Mouse (Mus musculus): ENCODE measurements around the gene Gltpd2.
"Not testable (repeated sequence)": the region's sequence is repeated elsewhere in the genome, so short reads cannot be mapped to it uniquely, and the experiment has no call there.

Gltpd2 gene

DNA sequence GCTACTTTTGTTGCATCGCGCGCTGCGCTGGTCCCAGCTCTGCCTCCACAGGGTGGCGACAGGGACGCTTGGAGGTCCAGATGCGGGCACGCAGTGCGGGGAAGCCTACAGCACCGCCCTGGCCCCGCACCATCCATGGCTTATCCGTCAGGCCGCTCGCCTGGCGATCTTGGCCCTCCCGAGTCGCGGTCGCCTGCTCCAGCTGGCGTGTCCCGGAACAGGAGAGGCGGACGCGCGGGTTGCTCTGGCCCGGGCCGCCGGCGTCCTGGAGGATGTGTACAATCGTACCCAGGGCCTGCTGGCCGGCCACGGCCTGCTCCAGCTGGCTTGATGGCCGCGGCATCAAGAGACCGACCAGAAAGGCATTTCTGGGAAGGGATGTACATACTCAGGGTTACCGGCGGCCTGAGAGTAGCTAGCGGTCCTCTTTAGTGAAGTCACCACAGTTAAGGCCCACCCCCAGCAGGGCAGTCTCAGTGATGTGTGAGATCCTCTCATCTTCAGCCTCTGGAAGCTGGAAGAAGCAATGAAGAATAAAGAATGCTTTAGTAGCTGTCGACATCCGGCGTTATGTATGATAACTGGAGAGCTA, 1.3 kb downstream of the Gltpd2 start:
- no peak for DNase-seq

DNA sequence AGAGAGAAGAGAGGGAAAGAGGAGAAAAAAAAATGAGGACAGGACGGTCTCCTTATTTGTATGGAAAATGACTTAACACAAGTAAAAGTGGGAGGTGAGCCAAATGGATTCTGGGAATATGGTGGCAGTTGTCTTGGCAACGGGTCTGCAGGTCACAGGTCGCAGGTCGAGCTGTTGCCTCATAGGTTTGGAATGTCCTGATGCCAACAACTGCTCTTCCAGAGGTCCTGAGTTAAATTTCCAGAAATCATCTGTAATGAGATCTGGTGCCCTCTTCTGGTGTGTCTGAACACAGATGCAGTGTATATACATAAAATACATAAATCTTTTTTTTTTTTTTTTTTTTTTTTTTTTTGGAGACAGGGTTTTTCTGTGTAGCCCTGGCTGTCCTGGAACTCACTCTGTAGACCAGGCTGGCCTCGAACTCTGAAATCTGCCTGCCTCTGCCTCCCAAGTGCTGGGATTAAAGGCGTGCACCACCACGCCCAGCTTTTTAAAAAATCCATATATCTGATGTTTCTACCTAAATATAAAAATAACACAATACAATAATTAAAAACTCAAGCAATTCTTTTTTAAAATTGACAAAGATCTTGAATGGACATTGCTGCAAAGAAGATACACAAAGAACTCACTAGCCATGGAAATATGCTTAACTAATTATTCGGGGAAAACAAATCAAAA, 4.5 kb downstream of the Gltpd2 start:
- DNase-seq: not testable (repeated sequence)

DNA sequence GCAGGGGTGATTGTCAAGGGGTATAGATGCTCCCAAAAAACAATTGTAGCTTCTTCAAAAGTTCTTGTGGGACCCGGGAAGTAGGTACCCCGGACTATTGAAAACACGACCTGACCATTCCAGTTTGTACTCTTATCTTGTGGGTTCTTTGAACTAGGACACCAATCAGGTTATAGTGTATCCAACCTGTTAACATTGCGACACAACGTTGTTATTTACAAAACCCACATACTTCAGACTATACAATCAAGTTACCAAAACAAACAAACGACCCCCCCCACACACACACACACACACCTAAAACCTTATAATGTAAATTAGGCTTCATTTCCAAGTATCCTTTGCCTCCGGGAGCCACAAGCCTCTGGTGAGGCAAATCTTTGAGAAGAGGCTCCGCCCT, 5.8 kb downstream of the Gltpd2 start:
- DNase-seq: no peak

DNA sequence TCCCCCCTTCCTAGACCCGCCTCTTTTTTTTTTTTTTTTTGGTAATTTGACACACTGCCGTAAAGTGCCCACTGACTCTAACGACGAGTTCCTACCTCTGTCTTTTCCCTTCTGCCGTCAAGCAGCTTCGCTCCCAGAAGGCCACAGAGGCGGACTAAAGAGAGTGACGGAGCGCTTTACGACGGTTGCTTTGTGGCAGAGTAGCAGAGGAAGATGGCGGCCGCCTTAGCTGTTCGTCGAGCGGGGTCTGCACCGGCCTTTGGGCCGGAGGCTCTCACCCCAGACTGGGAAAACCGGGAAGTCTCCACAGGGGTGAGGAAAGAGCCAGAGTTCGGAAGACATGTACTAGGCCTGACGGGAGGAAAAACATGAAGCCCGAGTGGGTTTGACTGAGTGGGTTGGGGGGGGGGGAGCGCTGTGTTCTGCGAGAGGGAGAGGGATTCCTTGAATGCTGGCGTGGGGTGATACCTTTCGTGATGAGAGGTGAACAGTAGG, 6.2 kb downstream of the Gltpd2 start, which contains the start of gene Psmb6:
Psmb6 (plus strand) TSS at position 184 of the 495 bp plus-strand sequence.
- DNase-seq: peak; percentile 96

DNA sequence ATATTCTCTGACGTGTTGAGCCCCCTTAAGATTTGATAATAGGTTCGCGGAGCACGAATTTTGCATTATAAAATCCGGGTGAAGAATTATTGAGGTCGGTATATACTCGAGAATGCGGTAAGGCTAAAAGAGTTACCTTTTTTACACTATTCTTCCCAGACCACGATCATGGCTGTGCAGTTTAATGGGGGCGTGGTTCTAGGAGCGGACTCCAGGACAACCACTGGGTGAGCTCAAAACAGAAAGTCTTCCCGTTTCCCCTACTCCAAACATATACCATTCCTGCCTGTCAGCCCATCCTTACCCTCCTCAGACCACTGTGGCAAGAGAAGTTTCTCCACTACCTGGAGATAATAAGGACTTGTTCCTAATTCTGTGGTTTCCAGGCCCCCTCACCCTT, 6.7 kb downstream of the Gltpd2 start:
- no peak for DNase-seq

DNA sequence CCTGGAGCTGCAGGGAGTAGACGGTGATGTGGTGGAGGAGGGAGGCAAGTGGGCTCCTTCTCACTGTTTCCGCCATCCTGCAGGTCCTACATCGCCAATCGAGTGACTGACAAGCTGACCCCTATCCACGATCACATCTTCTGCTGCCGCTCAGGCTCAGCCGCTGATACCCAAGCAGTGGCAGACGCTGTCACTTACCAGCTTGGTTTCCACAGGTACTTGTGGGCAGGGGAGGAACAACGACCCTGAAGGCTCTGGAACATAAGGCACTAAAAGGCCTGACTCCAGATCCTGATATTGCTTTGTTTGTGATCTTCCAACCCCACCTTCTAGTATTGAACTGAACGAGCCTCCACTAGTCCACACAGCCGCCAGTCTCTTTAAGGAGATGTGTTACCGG, 7.2 kb downstream of the Gltpd2 start:
- DNase-seq: no peak

DNA sequence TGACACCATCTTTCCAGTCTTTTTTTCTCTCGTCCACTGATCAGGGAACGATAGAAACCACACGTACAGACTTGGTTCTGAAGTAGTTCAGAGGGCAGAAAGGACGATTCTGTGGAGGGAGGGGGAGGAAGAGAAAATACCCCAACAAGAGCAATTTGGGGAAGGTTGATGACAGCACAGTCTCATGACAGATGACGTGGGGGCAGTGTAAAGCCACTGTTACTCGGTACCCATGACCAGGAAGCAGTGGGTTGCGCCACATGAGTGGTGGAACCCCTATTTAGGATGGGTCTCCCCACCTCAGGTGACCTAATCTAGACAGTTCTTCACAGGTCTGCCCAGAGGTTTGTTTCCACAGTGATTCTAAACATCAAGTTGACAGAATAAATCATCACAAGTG, 9.6 kb downstream of the Gltpd2 start:
- no peak for DNase-seq

DNA sequence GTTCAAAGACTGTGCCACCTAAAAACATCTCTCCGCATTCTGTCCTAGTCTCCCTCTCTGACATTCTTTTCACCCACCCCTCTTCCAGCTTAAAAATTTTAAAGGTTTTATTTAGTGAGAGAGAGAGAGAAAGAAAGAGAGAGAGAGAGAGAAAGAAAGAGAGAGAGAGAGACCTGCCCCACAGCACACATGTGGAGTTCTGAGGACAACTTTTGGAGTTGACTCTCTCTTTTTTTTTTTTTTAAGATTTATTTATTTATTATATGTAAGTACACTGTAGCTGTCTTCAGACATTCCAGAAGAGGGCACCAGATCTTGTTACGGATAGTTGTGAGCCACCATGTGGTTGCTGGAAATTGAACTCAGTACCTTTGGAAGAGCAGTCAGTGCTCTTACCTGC, 12.1 kb downstream of the Gltpd2 start:
- not testable (repeated sequence) for DNase-seq

DNA sequence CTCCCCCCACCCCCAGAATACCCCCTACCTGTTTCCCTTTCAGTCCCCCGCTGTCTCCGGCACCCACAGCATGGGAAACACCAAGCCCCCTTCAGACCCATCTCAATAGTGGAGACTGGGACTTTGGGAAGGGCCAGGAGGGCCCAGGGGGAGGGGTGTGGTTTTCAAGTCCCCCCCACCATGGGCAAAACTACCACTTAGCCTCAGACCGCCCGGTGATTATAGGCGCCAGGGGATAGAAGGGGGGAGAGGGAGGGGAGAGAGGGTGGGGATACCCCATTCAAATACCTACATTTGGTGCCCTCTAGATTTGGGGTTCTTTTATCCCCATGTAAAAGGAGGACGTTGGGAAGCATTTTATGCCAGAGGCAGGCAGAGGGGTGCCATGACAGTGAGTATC, 13.8 kb downstream of the Gltpd2 start, which contains the start of gene Gm40193:
Gm40193 (minus strand) TSS at position 101 of the 400 bp plus-strand sequence.
- DNase-seq: no peak

DNA sequence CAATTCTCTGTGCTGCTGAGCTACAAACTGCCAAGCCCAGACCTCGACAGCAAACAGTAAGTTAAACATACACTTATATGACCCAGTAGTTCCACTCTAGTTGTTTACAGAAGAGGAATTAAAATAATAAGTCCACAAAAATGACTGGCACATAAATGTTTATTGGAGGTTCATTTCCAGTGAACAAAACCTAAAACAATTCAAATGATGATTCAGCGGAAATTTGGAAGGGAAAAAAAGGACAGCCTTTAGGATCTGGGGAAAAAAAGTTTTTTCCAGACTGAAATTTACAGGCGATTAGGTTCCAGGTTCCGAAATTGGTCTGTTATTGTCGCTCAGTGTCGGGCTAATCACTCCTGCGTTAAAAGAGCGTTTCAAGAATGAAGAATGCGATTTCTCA, 20.4 kb downstream of the Gltpd2 start:
- no peak for DNase-seq

DNA sequence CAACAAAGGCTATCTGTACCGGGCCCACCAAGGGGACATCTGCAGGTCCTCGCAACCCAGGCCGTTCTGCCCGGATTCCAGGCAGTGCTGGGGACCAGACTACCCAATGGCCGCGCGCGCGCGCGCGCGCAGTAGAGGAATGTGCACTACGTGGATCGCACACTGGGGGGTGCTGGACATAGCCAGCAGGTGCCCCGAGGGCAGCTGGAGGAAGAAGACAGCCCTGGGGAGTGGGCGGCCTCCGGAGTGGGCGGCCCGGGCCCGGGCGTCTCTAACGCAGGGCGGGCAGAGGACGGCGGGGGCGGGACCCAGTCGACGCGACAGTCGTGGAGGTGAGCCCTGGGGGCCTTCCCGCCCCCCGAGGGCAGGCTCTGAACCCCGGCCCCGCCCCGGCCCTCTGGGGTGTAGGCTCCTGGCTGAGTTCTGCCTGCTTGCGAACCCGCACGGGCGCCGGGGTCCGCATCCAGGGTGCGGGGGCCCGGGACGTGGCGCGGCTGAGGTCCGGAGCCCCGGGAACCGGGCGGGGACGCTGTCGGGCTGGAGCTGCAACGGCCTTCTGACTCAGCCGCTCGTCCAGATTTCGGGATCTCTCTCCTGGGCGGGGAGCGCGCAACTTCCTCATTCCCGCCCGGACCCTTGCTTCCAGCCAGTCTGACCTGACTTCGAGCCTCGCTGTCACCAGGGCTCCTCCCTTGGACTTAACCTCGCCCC, 21.0 kb downstream of the Gltpd2 start, which contains the start of gene Pld2:
Pld2 (plus strand) TSS at position 188 of the 711 bp plus-strand sequence.
- peak; percentile 90 for DNase-seq

DNA sequence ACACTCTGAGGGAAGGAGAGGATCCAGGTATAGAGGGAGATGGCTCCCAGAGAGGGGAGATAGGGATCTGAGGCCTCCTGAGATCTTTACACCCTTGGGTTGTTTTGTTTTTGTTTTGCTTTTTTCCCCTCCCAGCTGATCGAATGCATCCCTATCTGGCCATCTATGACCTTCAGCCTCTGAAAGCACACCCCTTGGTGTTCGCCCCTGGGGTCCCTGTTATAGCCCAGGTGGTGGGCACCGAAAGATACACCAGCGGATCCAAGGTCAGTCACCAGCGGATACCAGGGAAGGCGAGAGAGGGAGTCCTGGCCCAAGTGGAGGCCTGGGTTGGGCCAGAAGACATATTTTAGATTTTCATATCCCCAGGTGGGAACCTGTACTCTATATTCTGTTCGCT, 21.9 kb downstream of the Gltpd2 start:
- DNase-seq: no peak

DNA sequence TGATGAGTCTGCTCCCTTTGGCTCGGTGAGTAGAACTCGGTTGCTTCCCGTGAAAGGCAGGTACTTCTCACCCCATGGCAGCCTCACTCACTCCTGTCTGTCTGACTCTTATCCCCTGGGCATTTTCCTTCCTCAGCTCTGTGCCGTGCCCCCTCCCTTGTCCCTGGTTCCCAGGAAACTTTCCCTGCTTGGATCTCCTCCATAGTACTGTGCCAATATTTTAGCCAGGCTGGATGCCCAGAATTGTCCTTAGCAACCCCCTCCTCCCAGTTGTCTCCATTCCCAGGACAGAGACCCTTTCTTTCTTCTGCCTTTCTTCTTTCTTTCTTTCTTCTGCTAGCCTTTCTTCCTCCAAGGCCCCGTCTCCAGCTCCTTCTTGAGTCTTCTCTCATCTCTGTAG, 22.4 kb downstream of the Gltpd2 start:
- no peak for DNase-seq

DNA sequence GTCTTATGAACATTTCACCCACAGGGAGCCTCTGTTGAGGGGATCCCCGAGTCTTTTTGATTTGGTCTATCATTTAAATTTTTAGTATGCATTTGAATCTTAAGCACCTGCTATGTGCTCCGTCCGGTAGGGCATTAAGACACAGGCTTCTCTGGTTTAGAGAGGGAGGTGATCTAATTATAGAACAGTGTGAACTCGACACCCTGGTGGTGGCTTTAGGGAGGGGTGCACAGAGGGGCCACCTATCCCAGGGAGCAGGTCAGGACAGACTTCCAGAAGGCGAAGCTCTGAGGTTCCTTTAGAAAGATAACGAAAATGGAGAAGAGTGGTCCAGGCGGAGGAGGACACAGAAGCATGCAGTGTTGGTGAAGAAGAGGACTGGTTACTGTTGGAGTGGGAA, 25.5 kb downstream of the Gltpd2 start:
- no peak for DNase-seq

DNA sequence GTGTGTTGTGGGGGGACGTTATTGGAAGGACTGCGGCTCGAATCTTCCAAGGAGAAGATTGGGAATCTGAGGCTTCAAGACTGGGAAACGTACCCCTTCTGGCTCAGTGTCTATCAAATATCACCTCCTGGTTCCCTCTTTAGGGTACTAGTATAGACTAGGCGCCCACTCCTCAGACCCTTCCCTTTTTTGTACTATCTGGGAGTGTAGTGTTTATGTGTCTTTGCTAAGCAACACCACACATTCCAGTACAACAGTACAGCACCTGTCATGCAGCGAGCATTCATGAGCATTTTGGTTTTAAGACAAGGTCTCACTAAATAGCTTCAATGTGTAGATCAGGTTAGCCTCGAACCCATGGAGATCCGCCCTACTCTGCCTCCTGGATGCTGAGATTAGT, 32.5 kb downstream of the Gltpd2 start:
- DNase-seq: no peak

DNA sequence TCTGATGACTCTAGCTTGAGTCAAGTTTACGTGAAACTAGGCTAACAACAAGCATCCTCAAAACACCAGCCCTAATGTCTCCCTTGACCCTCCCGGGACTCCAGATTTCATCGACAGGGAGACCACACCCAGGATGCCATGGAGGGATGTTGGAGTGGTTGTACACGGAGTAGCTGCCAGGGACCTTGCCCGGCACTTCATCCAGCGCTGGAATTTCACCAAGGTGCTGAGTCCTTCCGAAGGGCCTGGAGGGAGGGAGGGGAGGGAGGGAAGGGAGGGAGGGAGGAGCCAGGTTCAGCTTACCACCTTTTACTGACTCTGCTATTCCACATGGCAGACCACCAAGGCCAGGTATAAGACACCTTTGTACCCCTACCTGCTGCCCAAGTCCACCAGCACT, 34.9 kb downstream of the Gltpd2 start:
- no peak for DNase-seq

DNA sequence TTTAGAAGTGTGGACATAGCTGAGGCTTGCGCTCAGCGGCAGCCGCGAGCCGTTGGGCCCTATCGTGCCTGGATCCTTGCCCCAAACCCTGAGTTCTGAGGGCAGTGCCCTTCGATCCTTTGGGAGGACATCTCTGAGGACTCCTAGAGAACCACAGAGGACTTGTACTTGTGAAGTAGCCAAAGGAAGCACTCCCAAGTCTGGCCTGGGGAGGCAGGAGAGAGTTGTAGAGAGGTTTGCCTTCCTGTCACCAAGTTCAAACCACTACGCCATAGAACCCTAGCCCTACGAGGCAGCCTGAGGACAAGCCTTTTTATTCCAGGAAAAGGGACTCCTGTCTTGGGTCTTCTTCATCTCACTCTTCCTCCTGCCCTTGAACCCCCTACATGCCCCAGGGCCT, 38.5 kb downstream of the Gltpd2 start:
- no peak for DNase-seq

DNA sequence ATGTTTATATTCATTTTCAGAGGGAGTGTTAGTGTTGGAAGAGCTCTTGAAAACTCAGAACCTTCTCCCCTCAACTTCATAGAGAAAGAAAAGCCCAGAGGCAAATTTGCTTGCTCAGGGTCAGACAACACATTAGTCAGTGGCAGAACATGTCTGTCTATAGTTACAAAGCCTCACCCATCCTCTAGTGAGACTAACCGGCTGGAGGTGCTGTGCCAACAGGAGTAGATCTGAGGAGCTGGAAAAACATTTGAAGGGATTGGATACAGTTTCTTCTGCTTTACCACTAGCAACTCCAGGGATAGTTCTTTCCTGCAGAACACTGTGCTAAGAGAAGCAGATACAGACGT, 42.9 kb downstream of the Gltpd2 start:
- no peak for DNase-seq

DNA sequence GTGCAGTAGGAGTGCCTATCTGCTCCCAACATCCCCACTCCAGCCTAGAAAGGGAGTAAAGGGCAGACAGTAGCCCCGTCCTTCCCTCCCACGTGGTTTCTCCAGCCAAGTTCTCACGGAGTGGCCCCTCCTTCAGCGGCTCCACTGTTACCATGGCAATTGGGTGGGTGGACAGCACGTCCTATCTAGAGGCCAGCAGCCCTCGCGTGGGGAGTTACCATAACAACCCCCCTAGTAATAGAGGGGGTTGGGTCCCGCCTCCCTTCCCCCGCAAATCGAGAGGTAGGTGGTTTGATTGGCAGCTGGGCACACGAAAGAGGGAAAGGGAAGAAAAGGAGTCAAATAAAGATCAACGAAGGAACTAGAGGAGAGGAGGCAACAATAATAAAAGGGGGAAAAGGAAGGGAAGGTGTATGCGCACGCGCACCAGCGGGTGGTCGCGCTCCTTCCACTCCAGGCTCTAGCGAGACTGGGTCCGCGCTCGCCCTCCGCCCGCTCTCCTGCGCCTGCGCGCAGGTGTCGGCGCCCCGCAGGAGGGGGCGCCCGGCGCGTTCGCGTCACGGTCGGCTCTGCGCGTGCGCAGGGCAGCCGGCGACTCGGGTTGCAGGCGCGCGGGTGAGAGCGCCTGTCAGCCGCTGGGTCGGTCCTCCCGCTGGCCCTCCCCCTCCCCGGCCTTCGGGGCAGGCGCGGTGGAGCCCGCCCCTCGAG, 43.4 kb downstream of the Gltpd2 start, which contains the start of gene Mink1:
Mink1 (plus strand) TSS at position 595 of the 708 bp plus-strand sequence.
- DNase-seq: peak; percentile 95

DNA sequence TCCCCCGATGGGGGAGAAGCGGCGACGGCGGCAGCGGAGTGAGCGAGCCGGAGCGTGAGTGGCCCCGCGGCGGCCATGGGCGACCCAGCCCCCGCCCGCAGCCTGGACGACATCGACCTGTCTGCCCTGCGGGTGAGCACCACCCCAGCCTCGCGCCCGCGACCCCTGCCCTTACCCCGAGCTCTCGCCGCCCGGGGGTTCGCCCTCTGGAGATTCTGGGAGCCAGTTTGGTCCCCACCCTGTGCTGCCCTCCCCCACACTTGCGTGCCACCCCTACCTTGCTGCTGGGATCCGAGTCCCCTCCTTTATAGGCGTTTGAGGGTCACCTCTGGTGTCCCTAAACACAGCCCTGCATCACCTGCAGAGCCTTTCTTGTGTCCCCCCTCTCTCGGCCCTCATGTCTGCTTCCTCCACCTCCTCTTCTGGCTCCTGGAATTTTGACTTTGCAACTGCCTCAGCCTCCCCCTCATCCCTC, 44.0 kb downstream of the Gltpd2 start:
- no peak for DNase-seq

DNA sequence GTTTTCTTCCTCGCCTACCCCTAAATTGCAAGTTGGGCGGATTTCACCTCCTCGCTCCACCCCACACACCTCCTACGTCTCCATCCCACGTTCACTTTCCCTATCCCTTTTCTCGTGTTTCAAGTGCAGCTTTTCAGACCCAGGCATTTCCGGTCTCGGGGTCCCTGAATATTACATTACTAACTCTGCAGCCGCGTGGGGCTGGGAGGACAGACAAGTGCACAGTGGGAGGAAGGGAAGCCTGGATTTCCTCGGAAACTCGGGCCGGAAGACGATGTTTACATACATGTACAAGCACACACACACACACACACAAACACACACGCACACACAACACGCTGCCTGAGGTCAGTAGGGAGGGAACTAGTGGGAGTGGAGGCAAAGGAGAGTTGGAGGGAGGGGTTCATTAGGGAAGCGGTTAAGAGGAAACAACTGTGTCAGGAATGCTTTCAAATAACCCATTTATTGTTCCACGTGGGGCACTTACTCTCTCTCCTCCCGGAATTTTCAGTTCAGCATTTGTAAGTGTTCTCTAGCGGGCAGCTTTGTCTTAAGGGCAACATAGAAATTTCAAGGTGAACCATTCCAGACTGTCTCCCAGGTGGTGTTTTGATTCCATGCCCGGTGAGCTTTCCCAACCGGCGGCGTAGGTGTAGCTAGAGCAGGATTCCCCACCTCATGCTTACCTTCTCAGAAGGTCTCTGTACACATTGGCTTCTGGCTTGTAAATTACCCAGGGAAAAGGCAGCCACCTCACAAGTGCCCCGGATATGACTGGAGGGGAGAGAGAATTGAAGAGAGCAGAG, 44.7 kb downstream of the Gltpd2 start:
- peak; percentile 58 for DNase-seq

DNA sequence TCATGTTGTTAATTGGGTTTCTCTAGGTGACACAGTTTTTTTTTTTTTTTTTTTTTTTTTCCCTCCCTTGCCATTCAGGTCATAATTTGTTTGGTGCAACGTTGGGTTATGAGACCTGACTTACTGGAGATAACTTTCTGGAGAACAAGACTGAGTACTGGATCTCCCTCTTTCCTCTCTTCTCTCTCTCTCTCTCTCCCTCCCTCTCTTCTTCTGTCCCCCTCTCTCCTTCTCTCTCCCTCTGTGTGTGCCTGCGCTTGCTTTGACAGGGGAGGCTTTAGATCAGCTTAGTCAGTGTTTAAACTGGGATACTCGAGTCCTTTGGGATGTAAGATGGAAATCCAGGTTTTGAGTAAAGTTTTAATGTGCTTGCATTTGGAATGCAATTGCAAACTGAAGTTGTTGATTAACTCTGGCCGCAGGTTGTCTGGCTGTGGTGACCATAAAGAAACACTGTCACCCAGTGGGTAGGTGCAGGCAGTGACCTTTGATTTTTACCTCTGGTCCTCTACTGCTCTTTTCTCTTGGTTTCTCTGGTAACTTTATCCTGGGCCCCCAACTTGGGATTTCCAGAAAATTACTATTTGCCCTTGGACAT, 45.4 kb downstream of the Gltpd2 start:
- peak; percentile 78 for DNase-seq
